Mouse (Mus musculus): Measurements from ENCODE around the gene Serpinf1.
A peak's percentile ranks its signal among the peaks of the same experiment; 100 is the strongest.
"Not testable (repeated sequence)": the region's sequence is repeated elsewhere in the genome, so short reads cannot be mapped to it uniquely, and the experiment has no call there.

The Serpinf1 gene

DNA sequence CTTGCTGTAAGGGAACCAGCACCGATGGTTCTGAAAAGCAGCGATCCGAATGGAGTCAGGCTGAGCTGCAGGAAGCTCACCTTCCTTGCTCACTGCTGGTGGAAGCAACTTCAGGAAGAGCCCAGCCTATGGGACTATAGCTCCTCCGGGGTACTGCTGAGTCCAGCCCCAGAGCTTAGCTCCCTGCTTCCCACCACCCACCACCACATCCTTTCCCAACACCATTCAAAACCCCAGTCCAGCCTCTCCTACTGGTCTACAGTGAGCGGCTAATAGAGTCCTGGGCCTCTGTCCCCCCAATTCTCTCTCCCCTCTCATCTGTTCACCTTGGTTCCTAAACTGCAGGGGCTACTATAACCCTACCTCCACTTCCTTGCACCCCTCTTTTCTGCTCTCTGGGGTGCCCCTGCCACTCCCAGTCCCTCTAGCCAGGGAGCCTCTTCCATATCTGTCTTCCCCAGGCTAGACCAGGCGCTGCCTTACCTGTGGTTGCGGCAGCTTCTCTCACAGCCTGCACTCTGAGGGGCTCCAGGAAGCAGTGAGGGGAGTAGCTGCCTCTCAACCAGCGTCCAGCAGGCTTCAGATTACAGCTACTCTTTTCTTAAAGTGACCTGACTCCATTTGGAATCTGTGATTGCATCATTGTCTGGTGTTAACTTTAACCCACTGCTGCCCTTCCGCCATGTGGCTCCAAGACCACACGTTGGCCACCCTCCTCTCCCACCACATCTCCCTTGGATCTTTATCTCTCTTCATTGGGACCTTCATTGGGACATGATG lies at the start of gene Serpinf1:
Gene Serpinf1 (minus strand): TSS at position 689 of the 780 bp plus-strand sequence.
- DNase-seq = no peak

DNA sequence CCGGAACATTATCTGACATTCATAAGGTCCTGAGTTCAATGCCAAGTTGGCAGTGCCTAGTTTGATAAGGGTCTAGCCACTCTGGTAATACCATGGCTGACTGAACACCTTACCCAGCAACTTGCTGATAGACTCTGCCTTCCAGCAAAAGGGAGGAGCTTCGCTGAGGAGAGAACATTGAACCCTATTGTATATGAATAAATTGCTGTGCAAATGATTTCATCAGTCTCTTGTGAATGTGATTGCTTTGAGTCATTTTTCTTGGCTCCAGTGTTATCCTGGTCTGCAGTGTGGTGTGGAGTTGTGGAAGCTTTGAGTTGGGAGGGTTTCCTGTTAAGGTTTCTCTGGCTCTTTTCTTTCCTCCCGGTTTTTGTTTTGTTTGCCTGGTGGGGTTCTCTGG lies 48.2 kb upstream of the Serpinf1 start:
- DNase-seq = no peak

DNA sequence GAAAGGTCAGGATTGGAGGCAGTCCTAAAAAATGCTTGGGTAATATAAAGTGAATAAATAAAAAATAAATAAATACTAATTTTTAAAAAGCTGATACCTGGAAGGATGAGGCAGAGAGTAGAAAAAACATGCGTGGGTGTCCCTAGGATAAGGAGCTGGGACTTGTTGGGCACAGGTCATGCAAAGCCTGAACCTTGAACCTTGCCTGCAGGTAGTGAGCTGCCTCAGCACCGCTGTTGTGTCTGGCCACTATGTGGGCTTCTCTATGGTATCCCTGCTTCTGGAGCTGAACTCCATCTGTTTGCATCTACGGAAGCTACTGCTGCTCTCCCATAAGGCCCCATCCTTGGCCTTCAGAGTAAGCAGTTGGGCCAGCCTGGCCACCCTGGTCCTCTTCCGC lies 46.8 kb upstream of the Serpinf1 start:
- no peak for DNase-seq

DNA sequence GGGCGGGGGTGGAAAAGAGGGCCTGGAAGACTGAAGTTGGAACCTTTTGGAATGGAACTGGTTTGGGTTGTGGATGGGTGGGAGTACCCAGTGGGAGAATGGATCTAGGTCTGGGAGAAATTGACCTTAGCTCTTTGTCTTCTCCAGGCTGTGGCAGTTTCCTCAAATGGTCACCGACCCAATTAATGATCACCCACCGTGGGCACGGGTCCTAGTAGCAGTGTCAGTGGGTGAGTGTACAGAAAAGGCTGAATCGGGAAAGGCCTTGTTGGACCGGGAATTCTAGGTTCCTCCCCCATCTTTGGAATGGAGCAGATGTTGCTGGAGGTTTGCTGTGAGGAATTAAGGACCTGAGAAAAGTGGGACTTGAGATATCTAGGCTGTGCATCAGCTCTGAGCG lies 45.9 kb upstream of the Serpinf1 start:
- no peak for DNase-seq

DNA sequence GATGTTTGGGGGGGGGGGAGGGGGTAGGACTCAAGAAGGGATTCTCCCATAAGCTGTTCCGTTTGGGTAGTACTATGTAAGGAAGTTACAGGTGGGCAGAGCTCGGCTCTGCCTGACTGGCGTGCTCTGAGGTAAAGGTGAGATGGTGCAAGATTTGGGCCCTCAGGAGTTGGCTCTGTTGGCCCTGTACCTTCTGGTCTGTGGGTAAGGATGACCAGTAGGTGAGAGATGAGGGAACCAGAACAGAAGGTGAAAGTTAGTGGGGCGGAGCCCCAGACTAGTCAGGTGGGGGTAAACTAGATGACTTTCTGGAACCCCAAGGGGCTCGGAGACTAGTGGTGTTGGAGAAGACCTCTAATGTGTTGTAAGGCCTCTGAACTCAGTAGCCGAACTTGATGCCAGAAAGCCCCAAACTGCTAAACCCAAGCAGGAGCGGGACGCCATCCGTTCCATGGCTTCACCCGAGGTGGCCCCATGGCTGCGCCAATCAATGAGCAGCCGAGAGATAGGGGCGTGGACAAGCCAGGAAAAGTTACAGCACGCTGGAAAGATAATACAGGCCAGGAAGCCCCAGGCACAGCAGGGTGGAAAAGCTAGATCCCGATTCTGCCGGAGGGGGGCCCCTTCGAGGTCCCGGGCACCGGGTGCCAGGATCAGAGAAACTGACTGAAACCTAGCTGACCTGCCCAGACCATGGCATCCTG lies 45.2 kb upstream of the Serpinf1 start:
- no peak for DNase-seq

- no peak for DNase-seq
These were observed 44.4 kb upstream of the Serpinf1 start for GRCm38 (mm10) chr11:75466731-75467505.

- DNase-seq = no peak
These were observed 42.5 kb upstream of the Serpinf1 start for GRCm38 (mm10) chr11:75465051-75465450.

- DNase-seq = no peak
These were observed 41.9 kb upstream of the Serpinf1 start for GRCm38 (mm10) chr11:75464417-75464816.

GRCm38 (mm10) chr11:75463624-75464023 lies 41.1 kb upstream of the Serpinf1 start:
- no peak for DNase-seq

DNA sequence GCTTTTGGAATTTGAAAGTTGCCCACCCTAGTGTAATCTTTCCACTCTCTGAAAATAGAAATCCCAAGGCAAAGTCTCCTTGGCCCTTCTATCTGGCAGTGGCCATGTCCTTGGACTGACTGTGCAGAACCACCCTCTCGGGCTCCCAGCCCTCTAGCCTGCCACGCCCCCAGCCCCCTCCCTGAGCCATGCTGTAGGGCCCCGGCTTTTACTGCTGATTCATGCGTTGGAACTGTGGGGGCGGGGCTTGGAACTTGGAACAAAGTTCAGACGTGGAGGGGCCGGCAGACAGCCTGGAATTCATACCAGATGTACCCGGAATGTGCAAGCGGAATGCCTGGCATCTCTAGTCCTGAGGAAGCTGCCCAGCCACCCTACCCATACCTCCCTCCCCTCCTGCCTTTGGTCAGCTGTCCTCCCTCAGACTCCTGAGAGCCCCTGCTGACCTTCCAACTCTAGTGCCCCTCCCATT lies 40.4 kb upstream of the Serpinf1 start:
- DNase-seq = peak; percentile 72

GRCm38 (mm10) chr11:75462253-75462783 lies 39.8 kb upstream of the Serpinf1 start:
- DNase-seq = peak; percentile 66

- no peak for DNase-seq
These were observed 39.3 kb upstream of the Serpinf1 start for GRCm38 (mm10) chr11:75461743-75462252.

GRCm38 (mm10) chr11:75460844-75461742 lies 38.6 kb upstream of the Serpinf1 start, which contains the start of gene Tlcd2:
TSS of gene Tlcd2 (plus strand) at chr11:75461715.
- DNase-seq = peak; percentile 100

- DNase-seq = peak; percentile 95
These were observed 37.8 kb upstream of the Serpinf1 start for GRCm38 (mm10) chr11:75460103-75460843.

DNA sequence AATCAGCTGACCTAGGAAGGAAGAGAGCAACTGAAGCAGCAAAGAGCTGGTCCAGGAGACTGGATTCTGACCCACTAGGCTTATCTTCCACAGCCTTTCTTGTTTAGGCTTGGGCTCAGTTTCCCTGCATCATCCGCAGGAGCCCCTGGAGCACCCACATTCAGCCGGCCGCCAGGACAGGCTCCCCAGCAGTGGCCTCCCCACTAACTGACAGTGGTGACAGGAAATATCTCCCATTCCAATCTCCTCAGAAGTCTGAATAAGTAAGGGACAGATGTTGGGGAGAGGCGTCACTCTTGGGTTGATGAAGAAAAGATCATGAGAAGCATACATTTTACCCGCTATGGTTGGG lies 37.2 kb upstream of the Serpinf1 start:
- DNase-seq = no peak

GRCm38 (mm10) chr11:75459141-75459711 lies 36.7 kb upstream of the Serpinf1 start:
- no peak for DNase-seq

GRCm38 (mm10) chr11:75458628-75459041 lies 36.1 kb upstream of the Serpinf1 start:
- DNase-seq = peak; percentile 59

GRCm38 (mm10) chr11:75458169-75458568 lies 35.7 kb upstream of the Serpinf1 start:
- DNase-seq = no peak

DNA sequence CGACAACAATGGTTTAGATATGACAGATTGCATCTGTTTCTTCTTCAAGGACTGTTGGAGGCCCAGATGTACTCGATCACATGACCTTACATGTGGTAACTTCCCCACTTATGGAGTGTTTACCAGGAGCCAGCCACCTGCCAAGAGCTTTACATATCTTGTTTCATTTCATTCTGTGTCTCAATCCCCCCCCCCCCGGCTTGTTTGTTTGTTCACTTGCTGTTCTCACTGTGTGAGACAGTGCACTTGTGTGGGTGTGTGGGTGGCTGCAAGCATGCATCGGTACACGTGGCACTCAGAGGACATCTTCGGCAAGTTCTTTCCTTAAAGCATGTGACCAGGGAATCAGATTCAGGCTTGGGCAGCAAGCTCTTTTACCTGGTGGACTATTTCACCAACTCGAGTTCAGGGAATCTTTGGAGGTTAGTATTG lies 34.0 kb upstream of the Serpinf1 start:
- DNase-seq = no peak

GRCm38 (mm10) chr11:75455971-75456370 lies 33.5 kb upstream of the Serpinf1 start:
- not testable (repeated sequence) for DNase-seq

Data from layer of hippocampus, adult 9-11 months (tissue).